Mouse (Mus musculus) E14TG2a.4 (cell line): Measurements from ENCODE around the gene Cdr2.
"Not testable (repeated sequence)": the region's sequence is repeated elsewhere in the genome, so short reads cannot be mapped to it uniquely, and the experiment has no call there.

Experiments used
- CTCF ChIP-seq: conservative IDR thresholded peaks from 2 replicates; pipeline ENCODE4 v1.5.1; 2014; ENCODE audit warnings: low read length
- POU5F1 ChIP-seq: IDR thresholded peaks from 2 replicates; pipeline ENCODE4 v1.6.1; 2014; ENCODE audit warnings: low read length, borderline replicate concordance

GRCm38 (mm10) chr7:120972471-120972870 is 9.6 kb downstream of the Cdr2 start:
- not testable (repeated sequence) for TF ChIP-seq CTCF, POU5F1
